Mouse (Mus musculus) neural tube, embryonic 14.5 days (tissue): ENCODE data around the gene Olah. TPM values are rescaled to one million over a fixed set of nuclear protein-coding genes. Genes with fewer than 3 reads are reported as not detected.
A peak's percentile ranks its signal among the peaks of the same experiment; 100 is the strongest.
"Not testable (repeated sequence)": the region's sequence is repeated elsewhere in the genome, so short reads cannot be mapped to it uniquely, and the experiment has no call there.

ENCODE experiments used
- ATAC-seq: fragments of 200-750 bp; cut with Nextera tagmentation; 2 replicates; pipeline ENCODE4 v1.8.0; 2017; ENCODE audit warnings: low read depth, mild to moderate bottlenecking, moderate TSS enrichment, moderate library complexity
- H3K27ac ChIP-seq: fragments of 300-500 bp; sonication (generic); 2 replicates; pipeline ENCODE4 v1.5.1; 2014; ENCODE audit warnings: low read depth, mild to moderate bottlenecking, control low read depth, low read length, moderate library complexity, mixed read lengths
- H3K27me3 ChIP-seq: fragments of 300-500 bp; sonication (generic); 2 replicates; pipeline ENCODE4 v1.6.1; 2014; ENCODE audit warnings: low read length; ENCODE audit not compliant: control insufficient read depth, insufficient read depth
- H3K36me3 ChIP-seq: fragments of 300-500 bp; sonication (generic); 2 replicates; pipeline ENCODE4 v1.6.1; 2014; ENCODE audit warnings: low read length, mixed read lengths; ENCODE audit not compliant: control insufficient read depth, insufficient read depth
- H3K4me1 ChIP-seq: fragments of 300-500 bp; sonication (generic); 2 replicates; pipeline ENCODE4 v1.6.1; 2014; ENCODE audit warnings: low read length; ENCODE audit not compliant: control insufficient read depth, insufficient read depth
- H3K4me2 ChIP-seq: fragments of 300-500 bp; sonication (generic); 2 replicates; pipeline ENCODE4 v1.6.1; 2014; ENCODE audit warnings: mild to moderate bottlenecking, low read depth, low read length, control low read depth
- H3K4me3 ChIP-seq: fragments of 300-500 bp; sonication (generic); 2 replicates; pipeline ENCODE4 v1.5.1; 2014; ENCODE audit warnings: low read depth, low read length, control low read depth, mixed read lengths
- H3K9ac ChIP-seq: fragments of 300-500 bp; sonication (generic); replicated peaks from 2 replicates; pipeline ENCODE4 v1.6.1; 2014; ENCODE audit warnings: low read depth, mild to moderate bottlenecking, control low read depth, low read length, mixed read lengths
- H3K9me3 ChIP-seq: fragments of 300-500 bp; sonication (generic); 2 replicates; pipeline ENCODE4 v1.6.1; 2016; ENCODE audit warnings: low read length; ENCODE audit not compliant: control insufficient read depth
- WGBS: fragments of 180-500 bp; shearing (Covaris S2); extraction: QIAGEN DNeasy Blood & Tissue Kit; methylation state at CpG from one replicate; pipeline ENCODE4 v1.1.7; 2014; 5-methylcytosine and 5-hydroxymethylcytosine counted together
- polyA plus RNA-seq: library from polyadenylated mRNA; unstranded; fragments of >200 nt; fragmentation: Nextera tagmentation; extraction: Ambion mirVana; gene quantifications from 2 replicates; pipeline ENCODE4 v1.2.1, GENCODE M21; 2014

The Olah gene
- not detected in 2 replicates for polyA plus RNA-seq

DNA sequence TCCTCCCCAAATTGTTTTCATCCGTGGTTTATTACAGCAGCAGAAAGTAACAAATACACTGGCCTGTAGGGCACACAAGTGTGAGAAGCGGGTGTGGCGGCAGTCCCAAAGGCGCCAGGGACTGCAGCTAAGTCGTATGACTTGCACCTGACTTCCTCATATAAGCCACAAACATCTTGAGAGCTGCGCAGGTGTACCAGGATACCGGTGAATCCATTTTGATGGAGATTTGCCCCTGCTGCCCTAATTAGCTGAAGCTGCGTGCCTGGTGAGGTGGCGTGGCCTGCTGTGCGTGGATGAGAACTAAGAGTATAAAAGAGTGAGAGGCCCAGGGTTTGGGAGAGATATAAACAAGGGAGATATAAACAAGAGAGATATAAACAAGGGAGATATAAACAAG is at the start of gene Olah:
TSS of gene Olah (minus strand) at position 101 of the 400 bp plus-strand sequence.
- not testable (repeated sequence) for H3K9me3 ChIP-seq, H3K27ac ChIP-seq, H3K27me3 ChIP-seq, H3K9ac ChIP-seq, H3K4me1 ChIP-seq, ATAC-seq, H3K4me3 ChIP-seq, H3K36me3 ChIP-seq, H3K4me2 ChIP-seq
- 74% methylated on average over 10 of the region's 10 CpGs for WGBS

DNA sequence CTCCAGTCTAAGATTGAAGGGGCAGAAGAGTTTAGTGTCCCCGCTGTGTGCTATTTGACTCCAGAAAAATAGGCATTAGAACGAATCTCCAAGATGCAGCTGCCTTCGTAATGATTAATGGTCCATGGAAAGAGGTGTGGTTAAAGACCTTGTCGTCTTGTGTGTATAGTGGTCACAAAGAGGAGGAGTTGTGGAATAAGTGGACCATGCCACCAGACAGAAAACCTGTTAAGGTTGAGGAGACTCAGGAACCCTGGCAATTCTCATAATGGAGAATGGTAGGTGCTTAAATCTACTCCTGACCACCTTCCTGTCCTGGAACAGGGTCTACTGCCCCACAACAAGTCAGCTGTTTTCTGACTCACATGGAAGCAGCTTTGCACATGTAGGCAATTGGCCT is 49.0 kb upstream of the Olah start:
- H3K36me3 ChIP-seq = peaks cover 11% of the 10 kb centered on the region; the same call in 1 of the 2 replicates
- no peak overlapping the region for H3K27ac ChIP-seq
- no peak for ATAC-seq
- H3K27me3 ChIP-seq = no peaks in the 10 kb centered on the region
- H3K9ac ChIP-seq = no peak overlapping the region
- H3K4me2 ChIP-seq = no peak overlapping the region
- H3K4me1 ChIP-seq = no peaks in the 10 kb centered on the region
- WGBS = 73% methylated on average over 4 of the region's 4 CpGs
- H3K9me3 ChIP-seq = no peaks in the 10 kb centered on the region
- H3K4me3 ChIP-seq = no peak overlapping the region

DNA sequence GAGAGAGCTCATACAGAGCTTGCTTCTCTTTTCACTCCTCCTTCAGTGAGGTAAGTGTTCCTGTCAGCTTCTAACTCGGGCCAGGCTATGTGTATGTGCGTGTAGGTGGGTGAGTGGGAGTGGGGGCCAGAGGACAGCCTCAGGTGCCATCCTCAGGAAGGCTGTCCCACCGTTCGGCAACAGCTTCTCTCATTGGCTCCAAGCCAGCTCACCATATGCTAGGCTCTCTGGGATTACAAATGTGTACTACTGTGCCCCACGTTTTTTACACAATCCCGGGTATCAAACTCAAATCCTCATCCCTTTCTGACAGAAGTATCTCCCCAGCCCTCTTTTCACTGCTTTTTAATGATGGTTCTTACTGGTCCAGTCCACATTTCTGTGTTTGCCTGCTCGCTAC is 47.2 kb upstream of the Olah start:
- Histone ChIP-seq H3K27me3 (no peaks in the 10 kb centered on the region), H3K27ac (no peak overlapping the region), H3K36me3 (peaks cover 19% of the 10 kb centered on the region; the same call in 1 of the 2 replicates), H3K9ac (no peak overlapping the region), H3K4me2 (no peak overlapping the region), H3K4me1 (no peaks in the 10 kb centered on the region), H3K4me3 (no peak overlapping the region), H3K9me3 (no peaks in the 10 kb centered on the region)
- no peak for ATAC-seq
- 75% methylated on average over 7 of the region's 7 CpGs for WGBS

- H3K4me2 ChIP-seq = no peak overlapping the region
- H3K4me3 ChIP-seq = no peak overlapping the region
- no peaks in the 10 kb centered on the region for H3K27me3 ChIP-seq
- no peak overlapping the region for H3K27ac ChIP-seq
- ATAC-seq = no peak
- H3K9ac ChIP-seq = no peak overlapping the region
- no peaks in the 10 kb centered on the region for H3K9me3 ChIP-seq
- 47% methylated on average over 7 of the region's 7 CpGs for WGBS
- H3K4me1 ChIP-seq = no peaks in the 10 kb centered on the region
- peaks cover 23% of the 10 kb centered on the region; the same call in 1 of the 2 replicates for H3K36me3 ChIP-seq
Measured at GRCm38 (mm10) chr2:3437956-3438355, 40.9 kb upstream of the Olah start.

GRCm38 (mm10) chr2:3435369-3436061 is 38.5 kb upstream of the Olah start:
- Histone ChIP-seq H3K27me3 (no peaks in the 10 kb centered on the region), H3K4me2 (no peak overlapping the region), H3K9me3 (no peaks in the 10 kb centered on the region), H3K27ac (no peak overlapping the region), H3K4me1 (no peaks in the 10 kb centered on the region), H3K4me3 (no peak overlapping the region), H3K9ac (no peak overlapping the region), H3K36me3 (peaks cover 13% of the 10 kb centered on the region; the same call in 1 of the 2 replicates)
- 87% methylated on average over 6 of the region's 6 CpGs for WGBS
- ATAC-seq = no peak

GRCm38 (mm10) chr2:3430956-3431355 is 33.9 kb upstream of the Olah start:
- Histone ChIP-seq H3K4me1 (no peaks in the 10 kb centered on the region), H3K36me3 (0 out of 2 replicates have a peak, but pooled peaks cover 3% of the 10 kb centered on the region), H3K27ac (no peak overlapping the region), H3K27me3 (no peaks in the 10 kb centered on the region), H3K9ac (no peak overlapping the region), H3K4me3 (no peak overlapping the region), H3K4me2 (no peak overlapping the region), H3K9me3 (no peaks in the 10 kb centered on the region)
- WGBS = 92% methylated on average over 9 of the region's 9 CpGs
- no peak for ATAC-seq

DNA sequence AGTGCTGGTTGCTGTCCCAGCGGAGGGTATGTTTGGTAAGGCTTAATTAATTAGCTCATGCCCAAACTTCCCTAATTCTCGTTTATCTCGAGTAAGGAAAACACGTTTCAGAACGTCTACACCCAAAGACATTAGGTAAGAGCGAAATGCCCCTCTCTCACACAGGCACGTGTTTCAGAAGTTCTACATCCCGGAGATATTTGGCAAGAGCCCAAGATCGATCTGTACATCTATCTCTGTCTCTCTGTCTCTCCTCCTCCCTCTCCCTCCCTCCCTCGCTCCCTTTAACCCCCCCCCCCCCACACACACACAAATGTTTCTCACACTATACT is 27.5 kb upstream of the Olah start:
- H3K9me3 ChIP-seq = no peaks in the 10 kb centered on the region
- H3K4me3 ChIP-seq = peak overlapping the region; percentile 63
- H3K4me1 ChIP-seq = peaks cover 5% of the 10 kb centered on the region; the same call in 1 of the 2 replicates
- H3K27ac ChIP-seq = no peak overlapping the region
- no peak for ATAC-seq
- WGBS = 7% methylated on average over 9 of the region's 10 CpGs
- H3K27me3 ChIP-seq = no peaks in the 10 kb centered on the region
- H3K36me3 ChIP-seq = no peaks in the 10 kb centered on the region
- peak overlapping the region; percentile 94 for H3K4me2 ChIP-seq
- peak overlapping the region; percentile 61 for H3K9ac ChIP-seq

DNA sequence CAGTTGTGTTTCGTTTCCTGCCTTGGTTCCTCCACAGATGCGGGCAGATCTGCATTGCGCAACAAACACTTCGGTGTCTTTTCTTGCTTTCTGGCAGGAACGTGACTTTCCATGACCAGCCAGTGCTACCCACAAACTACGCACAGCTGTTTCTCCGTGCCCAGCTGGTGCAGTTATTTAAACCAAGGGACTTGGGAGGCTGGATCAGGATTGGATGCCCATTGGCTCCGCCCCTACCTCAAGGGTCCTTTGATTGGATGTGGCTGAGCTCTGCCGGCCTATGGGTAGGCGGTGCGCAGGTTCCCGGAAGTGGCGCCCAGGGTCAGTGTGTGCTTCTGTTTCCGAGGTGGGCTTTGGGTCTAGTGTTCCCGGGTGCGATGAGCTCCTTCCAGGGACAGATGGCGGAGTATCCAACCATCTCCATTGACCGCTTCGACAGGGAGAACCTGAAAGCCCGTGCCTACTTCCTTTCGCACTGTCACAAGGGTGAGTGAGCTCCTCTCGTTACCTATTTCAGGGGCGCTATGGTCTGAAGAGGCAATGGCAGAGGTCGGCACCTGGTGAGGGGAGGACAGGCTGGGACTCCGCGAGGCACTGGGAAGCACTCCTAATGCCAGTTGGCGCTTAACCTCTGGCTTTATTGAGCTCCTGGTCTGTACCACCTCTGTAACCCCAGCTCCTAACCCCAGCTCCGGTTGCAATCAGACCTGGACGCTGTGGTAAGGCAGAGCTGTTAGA is 27.0 kb upstream of the Olah start, which contains the start of gene Dclre1c:
TSS of gene Dclre1c (plus strand) at position 291 of the 738 bp plus-strand sequence.
- ATAC-seq = peak; percentile 99
- no peaks in the 10 kb centered on the region for H3K36me3 ChIP-seq
- H3K4me3 ChIP-seq = peak within 1 kb of the TSS; percentile 63
- H3K4me2 ChIP-seq = peak within 1 kb of the TSS; percentile 94
- H3K9ac ChIP-seq = peak within 1 kb of the TSS; percentile 61
- 2% methylated on average over 29 of the region's 29 CpGs for WGBS
- H3K27me3 ChIP-seq = no peaks in the 10 kb centered on the region
- no peaks in the 10 kb centered on the region for H3K9me3 ChIP-seq
- H3K4me1 ChIP-seq = peaks cover 5% of the 10 kb centered on the region; the same call in 1 of the 2 replicates
- H3K27ac ChIP-seq = no peak within 1 kb of the TSS

DNA sequence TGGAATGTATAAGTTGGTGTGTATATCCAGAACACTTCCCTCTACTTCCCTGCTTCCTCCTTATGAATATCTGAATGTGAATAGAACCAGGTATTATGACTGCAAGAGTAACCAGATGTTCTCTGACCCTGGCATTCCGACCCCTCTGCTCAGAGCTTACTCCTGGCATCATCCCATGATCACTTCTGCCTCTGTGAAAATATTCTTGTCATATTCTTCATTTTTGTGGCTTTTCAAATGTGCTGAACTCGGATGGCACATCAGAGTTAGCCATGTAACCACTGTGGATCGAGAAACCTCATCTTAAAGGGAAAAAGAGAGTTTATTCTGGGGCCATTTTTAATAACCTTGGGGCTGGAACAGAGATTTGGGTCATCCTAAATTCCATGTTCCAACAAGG is 25.5 kb upstream of the Olah start, which contains the start of gene Meig1:
TSS of gene Meig1 (minus strand) at position 101 of the 400 bp plus-strand sequence.
- no peak for ATAC-seq
- H3K36me3 ChIP-seq = no peaks in the 10 kb centered on the region
- H3K27me3 ChIP-seq = no peaks in the 10 kb centered on the region
- no peak within 1 kb of the TSS for H3K27ac ChIP-seq
- no peaks in the 10 kb centered on the region for H3K9me3 ChIP-seq
- no peak within 1 kb of the TSS for H3K4me3 ChIP-seq
- H3K9ac ChIP-seq = no peak within 1 kb of the TSS
- 74% methylated on average over 3 of the region's 3 CpGs for WGBS
- peaks cover 8% of the 10 kb centered on the region; the same call in 1 of the 2 replicates for H3K4me1 ChIP-seq
- H3K4me2 ChIP-seq = peak within 1 kb of the TSS; percentile 94; the same call in 1 of the 2 replicates
